In genomic region chr10:99267621-99268020, GRCm38 (mm10) we compare ENCODE assay signal across 10 mouse cellular contexts. TPM values are rescaled to one million over a fixed set of nuclear protein-coding genes. Genes with fewer than 3 reads are reported as not detected.
DNase-seq lines count a peak whose midpoint lies in the region; ATAC-seq lines count a peak whose summit lies in the region.
"Had no signal": no experiment of that assay in that cellular context is flagged by ENCODE, and none has a peak within 500 bp of the region (broad histone marks: within the 10 kb centered on the region; RNA-seq: fewer than 3 reads in every experiment).

No protein-coding gene starts in this region.

- peaks cover 8% of the 10 kb centered on the region for H3K36me3 ChIP-seq in hindbrain, embryonic 10.5 days
- no peaks in the 10 kb centered on the region for H3K36me3 ChIP-seq in hindbrain, embryonic 11.5 days (ENCODE audit: control insufficient read depth, insufficient read depth, low read length)
- peaks cover 10% of the 10 kb centered on the region for H3K36me3 ChIP-seq in midbrain, embryonic 10.5 days
- no peaks in the 10 kb centered on the region for H3K36me3 ChIP-seq in midbrain, embryonic 16.5 days (ENCODE audit: control insufficient read depth, insufficient read depth, low read length)
- no peaks in the 10 kb centered on the region for H3K36me3 ChIP-seq in forebrain, embryonic 15.5 days
- H3K36me3 ChIP-seq in neural tube, embryonic 12.5 days, result no peaks in the 10 kb centered on the region

- no peak for ATAC-seq in hindbrain, embryonic 11.5 days (ENCODE audit: low FRiP score)
- ATAC-seq in midbrain, embryonic 16.5 days, result no peak
- no peak for ATAC-seq in forebrain, embryonic 15.5 days (replicated peaks)
- no peak for ATAC-seq in neural tube, embryonic 12.5 days (ENCODE audit: low FRiP score, low read depth)

- no peaks in the 10 kb centered on the region for H3K9me3 ChIP-seq in hindbrain, embryonic 10.5 days
- H3K9me3 ChIP-seq in hindbrain, embryonic 11.5 days (ENCODE audit: control insufficient read depth, low read length), result no peaks in the 10 kb centered on the region
- H3K9me3 ChIP-seq in midbrain, embryonic 10.5 days (replicated peaks), result no peaks in the 10 kb centered on the region
- no peaks in the 10 kb centered on the region for H3K9me3 ChIP-seq in midbrain, embryonic 16.5 days (replicated peaks; ENCODE audit: control insufficient read depth, low read length, poor library complexity, severe bottlenecking)
- H3K9me3 ChIP-seq in forebrain, embryonic 15.5 days, result no peaks in the 10 kb centered on the region
- no peaks in the 10 kb centered on the region for H3K9me3 ChIP-seq in neural tube, embryonic 12.5 days

- H3K9ac ChIP-seq in hindbrain, embryonic 11.5 days (ENCODE audit: low read depth, low read length), result no peak overlapping the region
- H3K9ac ChIP-seq in midbrain, embryonic 16.5 days (ENCODE audit: low read depth, low read length), result no peak overlapping the region
- no peak overlapping the region for H3K9ac ChIP-seq in forebrain, embryonic 15.5 days (replicated peaks)
- no peak overlapping the region for H3K9ac ChIP-seq in neural tube, embryonic 12.5 days

- DNase-seq in hindbrain, embryonic 10.5 days (ENCODE audit: low spot score), result no peak
- no peak for DNase-seq in hindbrain, embryonic 11.5 days (ENCODE audit: low spot score)
- DNase-seq in midbrain, embryonic 10.5 days (ENCODE audit: low spot score), result no peak
- DNase-seq in urinary bladder, adult 18-20 months (ENCODE audit: low spot score in 2 of 2), result no peak
- no peak for DNase-seq in layer of hippocampus, adult 8-10 months (ENCODE audit: low spot score in 2 of 2)
- DNase-seq: cerebellum, adult 9-10 months; lung, adult 2 months had no signal

- 78% methylated on average over 1 of the region's 1 CpGs for WGBS in hindbrain, embryonic 10.5 days
- WGBS in hindbrain, embryonic 11.5 days, result 81% methylated on average over 1 of the region's 1 CpGs
- WGBS in midbrain, embryonic 10.5 days, result 83% methylated on average over 1 of the region's 1 CpGs
- 81% methylated on average over 1 of the region's 1 CpGs for WGBS in midbrain, embryonic 16.5 days
- 66% methylated on average over 1 of the region's 1 CpGs for WGBS in forebrain, embryonic 15.5 days
- WGBS in neural tube, embryonic 12.5 days, result 82% methylated on average over 1 of the region's 1 CpGs

- no peak overlapping the region for H3K27ac ChIP-seq in hindbrain, embryonic 10.5 days
- no peak overlapping the region for H3K27ac ChIP-seq in hindbrain, embryonic 11.5 days (ENCODE audit: low read depth, low read length)
- peak overlapping the region; percentile 77; the same call in 1 of the 2 replicates for H3K27ac ChIP-seq in midbrain, embryonic 10.5 days (replicated peaks)
- no peak overlapping the region for H3K27ac ChIP-seq in midbrain, embryonic 16.5 days (ENCODE audit: low read length)
- no peak overlapping the region for H3K27ac ChIP-seq in forebrain, embryonic 15.5 days (replicated peaks)
- no peak overlapping the region for H3K27ac ChIP-seq in neural tube, embryonic 12.5 days

- no peak overlapping the region for H3K4me2 ChIP-seq in hindbrain, embryonic 11.5 days (replicated peaks; ENCODE audit: low read depth, low read length)
- H3K4me2 ChIP-seq in midbrain, embryonic 16.5 days (ENCODE audit: low read length), result no peak overlapping the region; the same call in 1 of the 2 replicates
- H3K4me2 ChIP-seq in forebrain, embryonic 15.5 days (replicated peaks), result 0 out of 2 replicates have a peak overlapping the region, but pooled peaks have one; percentile 2
- H3K4me2 ChIP-seq in neural tube, embryonic 12.5 days (replicated peaks), result 0 out of 2 replicates have a peak overlapping the region, but pooled peaks have one; percentile 0

- 0 out of 2 replicates have a peak overlapping the region, but pooled peaks have one; percentile 20 for H3K4me3 ChIP-seq in hindbrain, embryonic 10.5 days
- no peak overlapping the region for H3K4me3 ChIP-seq in hindbrain, embryonic 11.5 days (ENCODE audit: low read depth, low read length)
- peak overlapping the region; percentile 23 for H3K4me3 ChIP-seq in midbrain, embryonic 10.5 days
- H3K4me3 ChIP-seq in midbrain, embryonic 16.5 days (ENCODE audit: low read depth, low read length), result no peak overlapping the region
- no peak overlapping the region for H3K4me3 ChIP-seq in forebrain, embryonic 15.5 days
- H3K4me3 ChIP-seq in neural tube, embryonic 12.5 days, result no peak overlapping the region

- peaks cover 76% of the 10 kb centered on the region for H3K4me1 ChIP-seq in hindbrain, embryonic 10.5 days (replicated peaks)
- H3K4me1 ChIP-seq in hindbrain, embryonic 11.5 days (replicated peaks; ENCODE audit: control insufficient read depth, insufficient read depth, low read length), result peaks cover 21% of the 10 kb centered on the region
- peaks cover 73% of the 10 kb centered on the region for H3K4me1 ChIP-seq in midbrain, embryonic 10.5 days
- peaks cover 29% of the 10 kb centered on the region for H3K4me1 ChIP-seq in midbrain, embryonic 16.5 days (ENCODE audit: control insufficient read depth, insufficient read depth, low read length)
- H3K4me1 ChIP-seq in forebrain, embryonic 15.5 days, result peaks cover 45% of the 10 kb centered on the region
- peaks cover 48% of the 10 kb centered on the region for H3K4me1 ChIP-seq in neural tube, embryonic 12.5 days

- peaks cover 47% of the 10 kb centered on the region for H3K27me3 ChIP-seq in hindbrain, embryonic 10.5 days (ENCODE audit: insufficient read depth, poor library complexity, severe bottlenecking)
- no peaks in the 10 kb centered on the region for H3K27me3 ChIP-seq in hindbrain, embryonic 11.5 days (ENCODE audit: control insufficient read depth, insufficient read depth, low read length)
- peaks cover 51% of the 10 kb centered on the region for H3K27me3 ChIP-seq in midbrain, embryonic 10.5 days (ENCODE audit: low read depth, poor library complexity, severe bottlenecking)
- H3K27me3 ChIP-seq in midbrain, embryonic 16.5 days (ENCODE audit: control insufficient read depth, insufficient read depth, low read depth, low read length), result no peaks in the 10 kb centered on the region
- peaks cover 11% of the 10 kb centered on the region; the same call in 1 of the 2 replicates for H3K27me3 ChIP-seq in forebrain, embryonic 15.5 days
- no peaks in the 10 kb centered on the region for H3K27me3 ChIP-seq in neural tube, embryonic 12.5 days (replicated peaks)

RNA-seq across cellular contexts. Expression of gene Dusp6, which starts 4.6 kb away (rescaled TPM):
- 38.2 and 63.0 TPM in 2 replicates for polyA plus RNA-seq in hindbrain, embryonic 10.5 days (2016; fragmentation: Nextera tagmentation; extraction: Ambion mirVana)
- polyA plus RNA-seq in hindbrain, embryonic 11.5 days (2014; fragmentation: Nextera tagmentation; extraction: Ambion mirVana), result 41.3 and 48.3 TPM in 2 replicates
- 52.1 and 66.0 TPM in 2 replicates for polyA plus RNA-seq in midbrain, embryonic 10.5 days (2016; fragmentation: Nextera tagmentation; extraction: Ambion mirVana)
- 28.7 and 32.9 TPM in 2 replicates for polyA plus RNA-seq in midbrain, embryonic 16.5 days (2015; fragmentation: Nextera tagmentation; extraction: Ambion mirVana)
- 33.3 and 36.4 TPM in 2 replicates for polyA plus RNA-seq in forebrain, embryonic 15.5 days (2015; fragmentation: Nextera tagmentation; extraction: Ambion mirVana)
- 38.7 and 40.6 TPM in 2 replicates for polyA plus RNA-seq in neural tube, embryonic 12.5 days (2016; fragmentation: Nextera tagmentation; extraction: Ambion mirVana)
- 10 to 100 TPM; 61.1 to 93.4 (median 75.2) TPM for total RNA-seq in layer of hippocampus, adult 8-10 months (2022)

Comparison
In these comparisons a context has a peak if more than half of its experiments do, and no peak if none do; other contexts are left out.
1. H3K4me3 ChIP-seq: peak in hindbrain, embryonic 10.5 days (single experiment) and midbrain, embryonic 10.5 days (single experiment); none in hindbrain, embryonic 11.5 days (single experiment), midbrain, embryonic 16.5 days (single experiment), forebrain, embryonic 15.5 days (single experiment) and neural tube, embryonic 12.5 days (single experiment).
2. H3K4me2 ChIP-seq: peak in forebrain, embryonic 15.5 days (single experiment) and neural tube, embryonic 12.5 days (single experiment); none in hindbrain, embryonic 11.5 days (single experiment) and midbrain, embryonic 16.5 days (single experiment).